Comparison of ENCODE assay signal across 11 mouse cellular contexts in the genomic region with DNA sequence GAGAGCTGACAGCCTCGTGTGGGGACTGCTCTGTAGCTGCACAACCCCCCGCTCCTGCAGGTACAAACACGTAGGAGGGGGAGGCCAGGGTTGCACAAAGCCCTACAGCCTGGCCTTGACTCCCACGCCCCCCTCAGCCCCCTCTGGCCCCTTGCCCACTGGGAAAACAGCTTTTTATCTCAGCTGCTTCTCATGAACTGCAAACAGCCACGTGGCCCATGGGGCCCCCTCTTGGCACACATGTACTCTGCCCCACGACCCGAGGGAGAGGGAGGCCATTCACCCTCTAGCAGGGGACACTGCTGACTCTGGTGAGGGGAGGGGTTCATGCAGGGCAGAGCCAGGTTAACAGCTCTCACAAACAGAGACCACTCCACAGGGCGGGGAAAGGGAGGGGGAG. TPM values are rescaled to one million over a fixed set of nuclear protein-coding genes. Genes with fewer than 3 reads are reported as not detected.
A peak's percentile ranks its signal among the peaks of the same experiment; 100 is the strongest.
DNase-seq lines count a peak whose midpoint lies in the region; ATAC-seq lines count a peak whose summit lies in the region.
"Had no signal": no experiment of that assay in that cellular context is flagged by ENCODE, and none has a peak within 500 bp of the region (broad histone marks: within the 10 kb centered on the region; RNA-seq: fewer than 3 reads in every experiment).

No protein-coding gene starts in this region.

- no peak for DNase-seq in heart, adult 11 months
- peak; percentile 46 for DNase-seq in ovary, adult 18-20 months (ENCODE audit: low spot score)
- DNase-seq in ovary, postnatal 10 days (ENCODE audit: low spot score), result no peak
- no peak for DNase-seq in limb, embryonic 11.5 days (ENCODE audit: low spot score)
- DNase-seq in left cerebral cortex, adult 8-10 months (ENCODE audit: low spot score in 2 of 2), result no peak
- no peak for DNase-seq in frontal cortex, postnatal 36 days (ENCODE audit: low spot score in 2 of 2)
- DNase-seq: heart, postnatal 36 days had no signal

- H3K4me1 ChIP-seq in heart, embryonic 16.5 days (ENCODE audit: control insufficient read depth, insufficient read depth, low read length), result peaks cover 49% of the 10 kb centered on the region
- H3K4me1 ChIP-seq in limb, embryonic 11.5 days (ENCODE audit: control insufficient read depth, insufficient read depth, low read length), result peaks cover 72% of the 10 kb centered on the region
- peaks cover 77% of the 10 kb centered on the region for H3K4me1 ChIP-seq in stomach, embryonic 16.5 days (ENCODE audit: control insufficient read depth, insufficient read depth, low read length)

- H3K27me3 ChIP-seq in heart, embryonic 16.5 days (ENCODE audit: control insufficient read depth, insufficient read depth, low read length), result no peaks in the 10 kb centered on the region
- H3K27me3 ChIP-seq in limb, embryonic 11.5 days (ENCODE audit: control insufficient read depth, insufficient read depth, low read length), result no peaks in the 10 kb centered on the region
- no peaks in the 10 kb centered on the region for H3K27me3 ChIP-seq in stomach, embryonic 16.5 days (ENCODE audit: control insufficient read depth, insufficient read depth, low read length)
- H3K27me3 ChIP-seq: neural tube, embryonic 13.5 days had no signal

- H3K36me3 ChIP-seq in heart, embryonic 16.5 days (ENCODE audit: control insufficient read depth, insufficient read depth), result no peaks in the 10 kb centered on the region
- no peaks in the 10 kb centered on the region for H3K36me3 ChIP-seq in limb, embryonic 11.5 days (ENCODE audit: control insufficient read depth, insufficient read depth, low read length)
- no peaks in the 10 kb centered on the region for H3K36me3 ChIP-seq in stomach, embryonic 16.5 days (ENCODE audit: control insufficient read depth, insufficient read depth, low read length)
- H3K36me3 ChIP-seq: neural tube, embryonic 13.5 days had no signal

- H3K9me3 ChIP-seq in heart, embryonic 16.5 days (replicated peaks; ENCODE audit: control insufficient read depth, low read length), result no peaks in the 10 kb centered on the region
- no peaks in the 10 kb centered on the region for H3K9me3 ChIP-seq in limb, embryonic 11.5 days (ENCODE audit: control insufficient read depth, low read length)
- H3K9me3 ChIP-seq in stomach, embryonic 16.5 days (replicated peaks; ENCODE audit: control insufficient read depth, low read length), result no peaks in the 10 kb centered on the region
- H3K9me3 ChIP-seq: megakaryocyte, embryonic 14.5 days; neural tube, embryonic 13.5 days had no signal

- H3K27ac ChIP-seq in heart, embryonic 16.5 days (ENCODE audit: low read length), result peak overlapping the region; percentile 56
- peak overlapping the region; percentile 88 for H3K27ac ChIP-seq in limb, embryonic 11.5 days (replicated peaks; ENCODE audit: low read depth, low read length)
- H3K27ac ChIP-seq in stomach, embryonic 16.5 days (ENCODE audit: low read length), result peak overlapping the region; percentile 96
- H3K27ac ChIP-seq: neural tube, embryonic 13.5 days had no signal

- ATAC-seq in heart, embryonic 16.5 days (replicated peaks; ENCODE audit: extremely low read depth, insufficient read depth, low FRiP score), result peak; percentile 35; the same call in 1 of the 2 replicates
- ATAC-seq in limb, embryonic 11.5 days (ENCODE audit: insufficient number of reproducible peaks, low FRiP score, low TSS enrichment, low read depth), result no peak
- peak; percentile 82 for ATAC-seq in stomach, embryonic 16.5 days (ENCODE audit: insufficient read depth, low FRiP score)

- no peak overlapping the region for H3K9ac ChIP-seq in heart, embryonic 16.5 days (ENCODE audit: low read length)
- no peak overlapping the region for H3K9ac ChIP-seq in limb, embryonic 11.5 days (ENCODE audit: low read length)
- peak overlapping the region; percentile 54; the same call in 1 of the 2 replicates for H3K9ac ChIP-seq in stomach, embryonic 16.5 days (ENCODE audit: low read length)
- H3K9ac ChIP-seq: neural tube, embryonic 13.5 days had no signal

- 23% methylated on average over 8 of the region's 8 CpGs for WGBS in heart, embryonic 16.5 days
- 32% methylated on average over 8 of the region's 8 CpGs for WGBS in limb, embryonic 11.5 days
- WGBS in stomach, embryonic 16.5 days, result 21% methylated on average over 8 of the region's 8 CpGs

- H3K4me2 ChIP-seq in heart, embryonic 16.5 days (ENCODE audit: low read depth, low read length), result no peak overlapping the region
- H3K4me2 ChIP-seq in limb, embryonic 11.5 days (ENCODE audit: low read depth, severe bottlenecking), result no peak overlapping the region
- no peak overlapping the region for H3K4me2 ChIP-seq in stomach, embryonic 16.5 days (ENCODE audit: low read depth, low read length)
- H3K4me2 ChIP-seq: neural tube, embryonic 13.5 days had no signal

- H3K4me3 ChIP-seq in heart, embryonic 16.5 days (ENCODE audit: low read length), result no peak overlapping the region
- H3K4me3 ChIP-seq in limb, embryonic 11.5 days (ENCODE audit: low read depth, low read length), result no peak overlapping the region
- no peak overlapping the region for H3K4me3 ChIP-seq in stomach, embryonic 16.5 days (replicated peaks; ENCODE audit: low read length)
- H3K4me3 ChIP-seq: megakaryocyte, embryonic 14.5 days; neural tube, embryonic 13.5 days had no signal

RNA-seq across cellular contexts. Expression of a gene that starts 36.5 kb away (rescaled TPM):
- 14.2 and 20.0 TPM in 2 replicates for polyA plus RNA-seq in heart, embryonic 16.5 days (2015; fragmentation: Nextera tagmentation; extraction: Ambion mirVana)
- 17.8 and 19.7 TPM in 2 replicates for polyA plus RNA-seq in limb, embryonic 11.5 days (2014; fragmentation: Nextera tagmentation; extraction: Ambion mirVana)
- polyA plus RNA-seq in stomach, embryonic 16.5 days (2015; fragmentation: Nextera tagmentation; extraction: Ambion mirVana), result 16.2 and 30.7 TPM in 2 replicates
- 1 to 10 TPM; 3.4 to 8.4 (median 7.0) TPM for total RNA-seq in left cerebral cortex, adult 8-10 months (2022)
